Mouse (Mus musculus) liver, adult (tissue): Measurements from ENCODE around the gene Mtch1.

ENCODE experiments used
- GATA4 ChIP-seq: IDR thresholded peaks from 2 replicates; pipeline ENCODE4 v1.6.1; 2014; ENCODE audit warnings: mild to moderate bottlenecking, low read length; ENCODE audit not compliant: insufficient replicate concordance

Mtch1 gene

DNA sequence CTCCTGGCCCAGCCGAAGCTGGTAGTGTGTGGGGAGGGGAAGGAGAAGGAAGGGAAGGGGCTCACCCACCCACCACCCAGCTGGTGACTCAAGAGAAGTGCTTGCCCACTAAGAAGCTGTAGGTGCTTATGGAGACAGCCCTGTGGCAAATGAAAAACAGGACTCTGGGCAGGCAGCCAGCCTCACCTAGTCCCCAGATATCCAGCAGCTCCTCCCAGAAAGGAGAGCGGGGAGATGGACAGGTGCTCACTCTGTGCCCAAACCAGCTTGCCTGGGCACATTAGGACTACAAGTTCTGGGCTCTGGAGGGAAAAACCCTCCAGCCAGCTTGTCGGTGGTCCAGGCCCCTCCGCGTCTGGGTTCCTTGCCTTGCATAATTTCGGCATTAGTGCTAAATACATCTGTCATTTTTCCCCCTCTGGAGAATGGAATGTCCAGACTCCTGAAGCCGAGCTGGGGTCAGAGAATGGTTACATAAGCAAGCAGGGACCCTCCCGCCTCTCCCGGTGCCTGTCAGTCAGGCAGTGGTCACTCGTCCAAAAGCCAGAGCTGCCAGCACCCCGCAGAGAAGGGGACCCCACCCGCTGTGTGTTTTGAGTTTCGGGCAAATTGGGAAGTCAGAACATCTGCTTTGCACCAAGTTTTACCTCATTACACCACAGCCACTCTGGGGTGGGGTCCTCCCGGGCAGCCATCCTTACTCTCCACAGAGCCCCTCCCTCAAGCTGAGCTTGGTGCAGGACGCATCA is 42.5 kb downstream of the Mtch1 start:
- TF ChIP-seq GATA4 = no peak

DNA sequence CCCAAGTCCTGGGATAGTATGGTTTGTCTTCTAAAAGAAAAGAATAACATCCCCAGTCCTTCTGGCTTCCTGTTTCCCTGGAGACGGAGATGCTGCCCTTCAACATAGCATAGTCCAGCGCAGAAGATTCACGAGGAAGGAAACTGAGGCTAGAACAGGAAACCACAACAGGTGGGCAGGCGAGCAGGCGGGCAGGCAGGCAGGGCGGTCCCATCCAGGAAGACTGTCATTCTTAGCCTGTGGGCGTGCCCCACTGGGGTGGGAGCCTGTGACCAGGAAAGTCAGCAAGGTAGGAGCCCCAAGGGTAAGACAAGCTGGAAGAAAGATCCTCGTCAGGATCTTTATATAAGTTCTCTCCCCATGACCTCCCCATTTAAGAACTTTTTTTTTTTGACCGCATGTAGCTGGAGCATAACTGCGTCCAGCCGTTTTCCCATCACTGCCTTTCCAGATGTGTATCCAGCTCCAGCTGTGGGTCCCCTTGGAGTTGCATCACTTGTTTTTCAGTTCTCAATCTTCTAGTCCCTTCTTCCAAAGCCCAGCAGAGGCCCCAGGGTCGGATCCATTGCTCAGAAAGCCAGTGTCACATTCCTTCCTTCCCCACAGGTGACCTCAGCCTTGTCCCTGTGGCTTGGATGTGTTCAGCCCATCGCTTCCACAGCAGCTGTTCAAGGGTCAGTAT is 43.2 kb downstream of the Mtch1 start:
- TF ChIP-seq GATA4 = no peak

DNA sequence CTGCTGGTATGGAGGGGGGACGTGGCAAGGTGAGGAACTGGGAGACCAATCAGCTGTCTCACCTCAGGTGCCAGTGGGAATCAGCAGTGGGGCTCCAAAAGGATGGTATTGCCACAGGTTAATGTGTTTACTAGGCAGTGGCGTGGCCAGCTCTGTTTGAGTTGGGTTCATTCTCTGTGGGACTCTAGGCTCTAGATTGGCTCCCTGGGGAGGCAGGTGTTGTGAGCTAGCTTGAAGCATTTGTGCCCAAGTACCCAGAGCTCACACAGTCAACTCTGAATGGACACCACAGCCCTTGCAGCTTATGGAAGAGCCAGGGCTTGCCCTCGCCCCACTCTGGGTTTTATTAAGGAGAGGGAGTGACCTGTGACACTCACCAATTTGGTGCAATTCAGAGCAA is 43.9 kb downstream of the Mtch1 start:
- no peak for TF ChIP-seq GATA4

DNA sequence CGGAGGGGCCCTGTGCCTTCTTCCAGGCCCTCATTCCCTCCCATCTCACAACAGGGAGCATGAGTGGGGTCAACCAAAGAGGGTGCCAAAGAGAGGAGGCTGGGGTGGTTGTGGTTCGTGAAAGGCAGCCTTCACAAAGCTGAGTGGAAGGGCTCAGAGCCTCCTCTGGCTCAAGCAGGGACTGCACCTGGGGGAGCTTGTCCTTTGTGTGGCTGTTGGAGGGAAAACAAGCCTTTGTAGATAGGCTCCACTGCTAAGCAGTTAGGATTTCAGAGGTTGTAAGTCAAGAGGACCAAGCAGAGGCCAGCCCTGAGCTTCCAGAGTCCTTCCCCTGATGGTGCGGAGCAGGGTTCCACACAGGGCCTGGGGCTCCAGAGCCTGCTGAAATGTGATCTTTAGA is 44.6 kb downstream of the Mtch1 start:
- TF ChIP-seq GATA4 = no peak

DNA sequence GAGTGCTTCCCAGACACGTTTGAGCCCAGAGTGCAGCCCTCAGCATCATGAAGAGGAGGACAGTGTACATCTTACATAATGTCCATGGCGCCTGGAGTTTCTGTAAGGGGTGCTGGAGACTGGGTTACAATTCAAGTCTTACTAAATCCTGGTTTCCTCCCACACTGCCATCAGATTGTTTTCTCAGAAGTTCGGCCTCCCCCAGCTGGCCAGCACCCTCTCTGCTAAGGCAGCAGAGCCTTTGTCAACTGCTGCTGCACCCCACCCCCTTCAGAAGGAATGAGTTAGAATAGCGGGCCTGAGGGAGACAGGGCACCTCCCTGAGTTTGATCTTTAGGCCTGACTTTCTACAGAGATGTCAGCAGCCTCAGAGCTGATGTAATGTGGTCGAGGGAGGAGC is 45.6 kb downstream of the Mtch1 start:
- TF ChIP-seq GATA4 = no peak

DNA sequence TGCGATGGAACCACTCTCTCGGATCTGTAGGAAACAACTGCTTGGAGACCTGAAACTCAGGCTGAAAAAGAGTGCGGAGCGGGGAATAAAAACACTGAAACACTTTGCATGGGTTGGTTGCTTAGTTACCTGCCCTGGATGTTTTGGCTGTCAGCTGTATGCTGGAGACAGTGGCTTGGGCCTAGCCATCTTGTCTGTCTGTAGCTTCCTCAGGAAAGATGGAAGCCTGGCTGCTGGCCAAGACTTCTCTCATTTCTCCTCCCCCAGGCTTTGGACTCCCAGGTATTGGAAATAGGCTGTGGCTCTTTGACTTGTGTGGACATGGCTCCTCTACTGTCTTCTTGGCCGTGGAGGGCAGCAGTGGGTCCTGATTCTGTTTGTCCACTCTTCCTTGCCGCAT is 46.3 kb downstream of the Mtch1 start:
- no peak for TF ChIP-seq GATA4

DNA sequence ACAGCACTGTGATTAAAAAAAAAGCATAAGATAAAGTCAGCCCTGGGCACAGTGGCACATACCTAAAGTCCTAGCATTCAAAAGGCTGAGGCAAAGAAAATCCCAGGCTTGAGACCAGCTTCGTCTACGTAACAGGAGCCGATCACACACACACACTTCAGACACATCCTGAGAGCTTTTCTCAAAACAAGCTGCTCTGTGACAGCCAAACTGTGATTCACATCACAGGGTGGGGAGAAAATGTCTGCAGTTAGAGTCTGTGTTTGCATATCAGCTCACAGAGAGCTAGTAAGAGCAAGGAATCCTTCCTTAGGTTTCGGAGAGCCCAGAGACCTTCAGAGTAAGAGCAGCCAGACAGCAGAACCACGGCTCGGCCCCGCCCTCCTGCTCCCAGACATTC is 46.8 kb downstream of the Mtch1 start:
- TF ChIP-seq GATA4 = no peak

DNA sequence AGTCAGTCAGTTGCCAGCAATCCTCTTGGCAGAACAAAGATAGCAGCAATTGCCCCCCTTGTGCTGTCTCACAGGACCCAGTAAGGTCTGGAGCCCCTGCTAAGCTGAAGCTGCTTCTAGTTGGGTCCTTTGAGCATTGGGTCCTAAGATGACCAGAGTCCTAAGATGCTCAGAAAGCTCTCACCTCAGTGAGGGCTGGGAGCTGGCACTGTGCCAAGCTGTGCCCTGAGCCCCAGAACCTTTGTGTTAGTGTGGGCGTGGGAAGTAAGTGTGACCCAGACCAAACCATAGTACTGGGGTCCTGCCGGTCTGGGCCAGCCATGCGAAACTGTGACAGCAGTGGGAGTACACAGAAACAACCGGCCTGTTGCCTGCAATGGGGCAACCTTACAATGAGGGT is 48.5 kb downstream of the Mtch1 start:
- no peak for TF ChIP-seq GATA4

DNA sequence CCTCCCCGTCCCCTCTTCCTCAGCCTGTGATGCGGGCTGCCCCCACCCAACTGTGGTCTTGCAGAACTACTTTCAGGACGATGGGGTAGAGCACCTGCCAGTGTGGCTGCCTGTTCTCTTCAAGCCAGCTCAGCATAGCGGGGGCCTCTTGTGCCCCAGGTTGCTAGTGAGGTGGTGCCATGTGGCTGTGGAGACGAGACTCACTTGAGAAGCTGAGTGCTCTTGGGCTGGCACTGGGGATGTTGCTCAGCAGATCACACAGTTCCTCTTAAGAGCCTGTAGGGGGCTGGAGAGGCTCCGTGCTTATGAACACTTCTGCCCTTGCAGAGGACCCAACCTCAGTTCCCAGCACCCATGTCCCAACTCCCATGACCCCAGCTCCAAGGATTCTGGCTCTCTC is 49.9 kb downstream of the Mtch1 start:
- TF ChIP-seq GATA4 = no peak

DNA sequence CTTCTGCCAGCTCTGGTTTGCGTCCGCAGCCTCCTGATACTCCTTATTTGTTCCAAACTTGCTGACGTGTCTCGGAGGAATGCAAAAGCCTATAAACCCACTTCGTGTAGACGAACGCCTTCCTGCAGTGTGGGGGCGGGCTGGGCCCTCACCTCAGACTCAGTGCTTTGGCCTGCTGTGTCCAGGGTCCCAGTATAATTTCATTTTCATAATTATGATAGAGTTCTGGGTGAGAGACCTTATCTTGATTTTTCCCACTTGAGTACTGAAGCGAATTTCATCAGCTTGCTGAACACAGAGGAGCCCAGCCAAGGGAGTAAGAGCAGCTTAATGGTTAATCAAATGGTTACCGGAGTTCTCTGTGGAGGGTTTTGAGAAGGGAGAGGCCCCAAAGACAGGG is 50.4 kb downstream of the Mtch1 start:
- TF ChIP-seq GATA4 = no peak

DNA sequence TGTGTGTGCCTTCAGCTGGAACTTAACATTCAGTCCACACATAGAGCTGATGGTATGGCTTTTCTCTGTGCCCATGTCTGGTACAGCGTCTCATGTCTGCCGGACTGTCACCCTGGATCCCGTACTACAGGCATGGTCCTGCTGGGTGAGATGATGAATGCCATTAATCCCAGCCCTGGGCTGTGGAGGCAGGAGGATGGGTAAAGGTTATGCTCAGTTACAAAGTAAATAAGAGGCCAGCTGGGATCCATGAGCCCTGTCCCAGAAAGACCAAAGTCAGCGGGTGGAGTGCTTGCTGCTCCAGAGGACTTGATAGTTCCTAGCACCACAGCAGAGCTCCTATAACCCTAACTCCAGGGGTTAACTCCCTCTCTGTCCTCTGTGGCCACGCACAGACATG is 51.9 kb downstream of the Mtch1 start:
- no peak for TF ChIP-seq GATA4

DNA sequence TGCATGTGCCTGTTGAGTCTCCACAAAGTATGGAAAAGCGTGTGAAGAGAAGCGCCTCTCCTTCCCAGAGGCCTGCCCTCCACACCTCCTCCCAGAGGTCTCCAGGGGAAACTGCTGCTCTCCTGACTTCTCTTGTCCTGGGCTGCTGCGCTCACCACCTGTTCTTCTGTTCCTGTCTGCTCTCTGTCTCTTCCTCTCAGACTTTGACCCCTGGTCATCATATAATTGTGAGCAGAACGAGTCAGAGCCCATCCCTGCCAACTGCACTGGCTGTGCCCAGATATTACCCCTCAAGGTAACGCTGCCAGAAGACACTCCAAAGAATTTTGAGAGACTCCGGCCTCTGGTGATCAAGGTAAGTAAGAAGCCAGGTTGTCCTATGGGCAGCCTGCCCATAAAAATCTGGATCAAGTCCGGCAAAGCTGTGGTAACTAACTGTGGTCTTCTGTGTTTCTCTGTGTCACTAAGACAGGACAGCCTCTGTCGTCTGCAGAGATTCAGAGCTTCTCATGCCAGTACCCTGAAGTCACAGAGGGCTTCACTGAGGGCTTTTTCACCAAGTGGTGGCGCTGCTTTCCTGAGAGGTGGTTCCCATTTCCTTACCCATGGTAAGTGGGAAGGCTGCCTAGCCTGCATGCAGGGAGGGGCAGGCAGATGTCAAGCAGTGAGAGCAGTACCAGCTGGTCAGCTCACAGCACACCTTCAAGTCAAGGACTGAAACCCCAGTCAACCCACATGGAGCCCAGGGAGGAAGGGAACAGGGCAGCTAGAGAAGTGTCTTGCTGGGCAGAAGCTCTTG is 53.7 kb downstream of the Mtch1 start:
- TF ChIP-seq GATA4 = no peak

DNA sequence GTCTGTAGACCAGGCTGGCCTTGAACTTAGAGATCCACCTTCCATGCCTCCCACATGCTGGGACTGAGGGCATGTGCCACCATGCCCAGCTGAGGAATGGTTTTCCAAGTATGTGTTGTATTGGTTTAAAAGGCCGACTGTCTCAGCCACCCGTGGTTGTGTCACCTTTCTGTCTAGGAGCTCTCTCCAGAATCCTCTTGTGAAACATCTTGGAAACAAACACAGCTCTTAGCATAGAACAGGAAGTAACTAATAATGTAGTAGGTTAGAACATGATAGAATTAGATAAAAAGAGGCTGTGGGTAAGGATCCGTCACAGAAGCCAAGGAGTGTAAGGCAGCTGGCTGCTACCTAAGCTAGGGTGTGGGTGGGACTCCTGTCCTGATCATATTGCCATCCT is 54.7 kb downstream of the Mtch1 start:
- TF ChIP-seq GATA4 = no peak

DNA sequence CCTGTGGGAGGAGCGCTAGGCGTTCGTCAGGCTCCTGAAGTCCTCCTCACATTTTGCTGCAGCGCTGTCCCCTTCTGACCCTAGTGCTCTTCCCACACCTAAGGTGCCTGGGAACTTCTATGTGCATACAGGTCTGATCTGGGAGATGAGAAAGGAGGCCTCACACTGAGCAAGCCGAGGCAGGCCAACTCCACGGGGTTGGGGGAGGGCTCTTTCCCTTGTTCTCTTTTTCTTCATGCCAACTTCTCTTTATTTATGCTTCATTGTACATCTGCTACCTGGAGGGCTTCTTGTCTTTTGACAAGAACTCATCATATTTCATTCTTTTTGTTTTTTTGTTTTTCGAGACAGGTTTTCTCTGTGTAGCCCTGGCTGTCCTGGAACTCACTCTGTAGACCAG is 55.9 kb downstream of the Mtch1 start:
- TF ChIP-seq GATA4 = no peak

DNA sequence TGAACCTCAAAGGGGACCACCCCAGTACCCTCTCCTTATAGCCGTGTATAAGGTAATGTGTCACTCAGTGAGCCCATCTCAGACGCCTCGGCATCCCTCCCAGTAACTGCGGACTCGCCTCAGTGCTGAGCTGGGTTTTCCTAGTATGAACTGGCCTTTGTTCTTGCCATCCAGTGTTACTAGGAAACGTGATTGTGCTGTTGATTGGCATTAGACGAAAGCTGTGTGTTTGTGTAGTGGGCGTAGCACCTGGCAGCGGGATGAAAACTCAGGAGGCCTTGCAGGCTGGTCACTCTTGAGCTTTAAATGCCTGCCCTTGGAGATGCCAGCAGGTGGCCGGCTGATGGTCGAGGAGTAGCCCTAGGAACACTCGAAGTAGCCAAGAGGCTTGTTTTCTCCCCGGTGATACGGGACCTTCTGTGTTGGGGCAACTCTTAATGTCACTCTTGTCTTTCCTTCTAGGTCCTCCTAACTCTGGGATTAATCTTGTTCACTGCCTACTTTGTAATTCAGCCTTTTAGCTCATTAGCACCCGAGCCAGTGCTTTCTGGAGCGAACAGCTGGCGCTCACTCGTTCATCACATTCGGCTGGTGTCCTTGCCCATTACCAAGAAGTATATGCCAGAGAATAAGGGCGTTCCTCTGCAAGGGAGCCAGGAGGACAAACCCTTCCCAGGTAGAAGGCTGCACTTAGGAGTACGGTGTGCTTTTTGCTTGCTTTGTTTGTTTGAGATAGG is 65.3 kb downstream of the Mtch1 start:
- TF ChIP-seq GATA4 = no peak
